Mouse (Mus musculus) neural tube, embryonic 13.5 days (tissue): Measurements from ENCODE around the gene Actl9. TPM values are rescaled to one million over a fixed set of nuclear protein-coding genes. Genes with fewer than 3 reads are reported as not detected.

Experiments used
- ATAC-seq: fragments of 200-750 bp; cut with Nextera tagmentation; 2 replicates; pipeline ENCODE4 v1.8.0; 2017; ENCODE audit warnings: low read depth, mild to moderate bottlenecking, moderate TSS enrichment, moderate library complexity
- H3K27ac ChIP-seq: fragments of 300-500 bp; sonication (generic); replicated peaks from 2 replicates; pipeline ENCODE4 v1.5.1; 2015; ENCODE audit warnings: moderate library complexity, mild to moderate bottlenecking, inconsistent platforms
- H3K27me3 ChIP-seq: fragments of 300-500 bp; sonication (generic); 2 replicates; pipeline ENCODE4 v1.6.1; 2015; ENCODE audit warnings: mild to moderate bottlenecking, inconsistent platforms
- H3K36me3 ChIP-seq: fragments of 300-500 bp; sonication (generic); 2 replicates; pipeline ENCODE4 v1.6.1; 2015; ENCODE audit warnings: mild to moderate bottlenecking, inconsistent platforms
- H3K4me1 ChIP-seq: fragments of 300-500 bp; sonication (generic); replicated peaks from 2 replicates; pipeline ENCODE4 v1.6.1; 2015; ENCODE audit warnings: inconsistent platforms
- H3K4me2 ChIP-seq: fragments of 300-500 bp; sonication (generic); 2 replicates; pipeline ENCODE4 v1.6.1; 2015; ENCODE audit warnings: inconsistent platforms, mild to moderate bottlenecking, moderate library complexity
- H3K4me3 ChIP-seq: fragments of 300-500 bp; sonication (generic); 2 replicates; pipeline ENCODE4 v1.5.1; 2015; ENCODE audit warnings: mild to moderate bottlenecking, inconsistent platforms
- H3K9ac ChIP-seq: fragments of 300-500 bp; sonication (generic); 2 replicates; pipeline ENCODE4 v1.6.1; 2015; ENCODE audit warnings: moderate library complexity, mild to moderate bottlenecking, inconsistent platforms
- H3K9me3 ChIP-seq: fragments of 300-500 bp; sonication (generic); 2 replicates; pipeline ENCODE4 v1.6.1; 2016; ENCODE audit warnings: inconsistent platforms
- WGBS: fragments of 180-500 bp; shearing (Covaris S2); methylation state at CpG from one replicate; pipeline ENCODE4 v1.1.7; 2015; 5-methylcytosine and 5-hydroxymethylcytosine counted together
- polyA plus RNA-seq: library from polyadenylated mRNA; unstranded; fragments of >200 nt; fragmentation: Nextera tagmentation; extraction: Ambion mirVana; gene quantifications from 2 replicates; pipeline ENCODE4 v1.2.1, GENCODE M21; 2015

Gene Actl9
- not detected in 2 replicates for polyA plus RNA-seq

DNA sequence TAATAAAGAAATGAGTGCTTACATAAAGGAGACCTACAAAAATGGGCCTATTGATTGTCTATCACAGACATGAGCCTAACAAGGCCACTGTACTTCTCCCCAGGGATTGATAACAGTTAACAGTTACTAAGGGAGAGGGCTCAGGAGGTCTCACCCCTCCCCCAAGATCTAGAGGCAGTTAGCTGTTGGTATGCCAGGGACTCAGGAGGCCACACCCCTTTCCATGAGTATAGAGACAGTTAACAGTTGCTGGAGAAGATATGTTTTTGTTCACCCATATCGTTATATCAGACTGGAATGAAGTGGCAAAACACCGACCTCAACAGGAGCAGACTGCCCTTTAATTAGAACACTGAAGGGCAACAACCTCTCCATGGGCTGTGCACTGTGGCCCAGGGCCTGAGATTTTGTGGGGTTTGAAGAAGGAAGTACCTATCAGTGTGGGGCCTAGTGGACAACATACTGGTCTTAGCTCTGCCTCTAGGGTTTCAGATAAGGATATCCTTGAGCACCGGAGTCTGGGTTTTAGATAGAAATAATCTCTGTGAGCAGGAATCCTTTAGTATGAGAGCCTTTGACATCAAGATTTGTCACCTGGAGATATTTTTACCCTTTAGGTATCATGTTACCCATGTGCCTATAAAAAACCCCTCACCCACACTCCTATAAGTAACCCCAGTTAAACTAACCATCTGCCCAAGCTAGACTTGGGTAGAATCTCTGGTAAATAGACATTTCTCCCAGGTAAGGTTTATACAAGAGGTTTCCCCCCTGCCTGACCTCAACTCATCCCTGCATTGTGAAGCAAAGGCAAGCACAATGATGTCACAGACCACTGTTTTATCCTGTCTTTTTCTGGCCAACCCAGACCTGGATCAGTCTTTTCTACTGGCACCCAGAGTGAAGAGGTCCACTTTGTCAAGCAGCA lies at the start of gene Actl9:
TSS of gene Actl9 (plus strand) at position 878 of the 928 bp plus-strand sequence.
- Histone ChIP-seq H3K27me3 (no peaks in the 10 kb centered on the region), H3K4me3 (no peak within 1 kb of the TSS), H3K9ac (no peak within 1 kb of the TSS), H3K27ac (no peak within 1 kb of the TSS), H3K36me3 (no peaks in the 10 kb centered on the region), H3K9me3 (no peaks in the 10 kb centered on the region), H3K4me1 (no peaks in the 10 kb centered on the region), H3K4me2 (no peak within 1 kb of the TSS)
- WGBS, result 93% methylated on average over 3 of the region's 3 CpGs
- no peak for ATAC-seq

DNA sequence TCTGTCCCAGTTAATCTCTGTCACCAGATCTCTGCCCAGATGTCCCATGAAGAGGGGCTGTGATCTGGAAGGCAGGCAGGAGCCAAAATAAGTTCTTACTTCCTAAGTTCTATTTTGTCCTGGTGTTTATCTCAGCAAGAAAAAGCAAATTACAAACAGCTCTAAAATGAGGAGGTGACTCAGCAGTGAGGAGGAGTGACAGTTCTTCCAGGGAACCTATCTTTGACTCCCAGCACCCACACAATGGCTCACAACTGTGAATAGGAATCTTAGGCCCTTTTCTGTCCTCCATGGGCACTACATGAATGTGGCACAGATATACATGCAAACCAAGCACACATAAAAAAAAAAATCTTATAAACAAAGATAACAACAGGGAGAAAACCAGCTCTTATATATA lies 47.0 kb upstream of the Actl9 start:
- Histone ChIP-seq H3K4me2 (no peak overlapping the region), H3K36me3 (peaks cover 50% of the 10 kb centered on the region)

GRCm38 (mm10) chr17:33392271-33392670 lies 40.4 kb upstream of the Actl9 start:
- peaks cover 13% of the 10 kb centered on the region for H3K4me1 ChIP-seq
- no peaks in the 10 kb centered on the region for H3K36me3 ChIP-seq
- no peak overlapping the region for H3K4me2 ChIP-seq
- no peak overlapping the region for H3K4me3 ChIP-seq
- no peaks in the 10 kb centered on the region for H3K27me3 ChIP-seq
- H3K27ac ChIP-seq, result no peak overlapping the region
- no peak overlapping the region for H3K9ac ChIP-seq
- H3K9me3 ChIP-seq, result no peaks in the 10 kb centered on the region
- WGBS, result 94% methylated on average over 5 of the region's 5 CpGs
- ATAC-seq, result no peak

More for the DNA sequence above, 47.0 kb upstream of the Actl9 start:
- no peaks in the 10 kb centered on the region for H3K27me3 ChIP-seq
- no peak overlapping the region for H3K9ac ChIP-seq
- H3K9me3 ChIP-seq, result no peaks in the 10 kb centered on the region
- H3K27ac ChIP-seq, result no peak overlapping the region
- H3K4me1 ChIP-seq, result no peaks in the 10 kb centered on the region
- ATAC-seq, result no peak
- no peak overlapping the region for H3K4me3 ChIP-seq

GRCm38 (mm10) chr17:33394182-33395034 lies 38.3 kb upstream of the Actl9 start, which contains the start of gene Zfp101:
TSS of gene Zfp101 (minus strand) at chr17:33394641.
- H3K36me3 ChIP-seq, result no peaks in the 10 kb centered on the region
- H3K27me3 ChIP-seq, result peaks cover 3% of the 10 kb centered on the region; the same call in 1 of the 2 replicates
- peak within 1 kb of the TSS; percentile 76 for H3K4me3 ChIP-seq
- ATAC-seq, result peak; percentile 99
- H3K27ac ChIP-seq, result peak within 1 kb of the TSS; percentile 81
- WGBS, result 1% methylated on average over 44 of the region's 44 CpGs
- H3K4me1 ChIP-seq, result peaks cover 13% of the 10 kb centered on the region
- H3K9me3 ChIP-seq, result no peaks in the 10 kb centered on the region
- H3K9ac ChIP-seq, result peak within 1 kb of the TSS; percentile 78
- H3K4me2 ChIP-seq, result peak within 1 kb of the TSS; percentile 58

DNA sequence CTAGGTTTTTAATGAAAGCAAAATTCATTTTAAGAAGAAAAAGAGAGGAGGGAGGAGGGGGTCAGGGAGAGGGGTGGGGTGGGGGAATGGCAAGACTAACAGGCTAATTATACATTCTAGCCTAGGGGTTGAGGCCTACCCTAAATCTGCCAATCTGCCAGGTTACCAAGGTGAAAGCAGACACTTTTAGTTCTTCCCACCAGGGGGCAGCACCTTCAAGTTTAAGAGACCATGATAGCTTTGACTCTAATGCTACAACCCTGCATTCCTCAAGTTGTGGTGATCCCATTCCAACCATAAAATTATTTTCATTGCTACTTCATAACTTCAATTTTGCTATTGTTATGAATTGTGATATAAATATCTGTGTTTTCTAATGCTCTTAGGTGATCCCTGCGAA lies 6.5 kb downstream of the Actl9 start:
- Histone ChIP-seq H3K4me1 (no peaks in the 10 kb centered on the region), H3K4me3 (no peak overlapping the region), H3K9ac (no peak overlapping the region), H3K27me3 (no peaks in the 10 kb centered on the region), H3K27ac (no peak overlapping the region), H3K9me3 (no peaks in the 10 kb centered on the region), H3K4me2 (no peak overlapping the region), H3K36me3 (no peaks in the 10 kb centered on the region)
- WGBS, result 80% methylated on average over 1 of the region's 1 CpGs
- no peak for ATAC-seq

- Histone ChIP-seq H3K4me1 (no peaks in the 10 kb centered on the region), H3K27ac (no peak overlapping the region), H3K27me3 (no peaks in the 10 kb centered on the region), H3K4me3 (no peak overlapping the region), H3K4me2 (no peak overlapping the region), H3K9ac (no peak overlapping the region), H3K36me3 (no peaks in the 10 kb centered on the region), H3K9me3 (no peaks in the 10 kb centered on the region)
- ATAC-seq, result no peak
- WGBS, result 79% methylated on average over 5 of the region's 5 CpGs
Observed at GRCm38 (mm10) chr17:33439922-33440321, 7.2 kb downstream of the Actl9 start.

DNA sequence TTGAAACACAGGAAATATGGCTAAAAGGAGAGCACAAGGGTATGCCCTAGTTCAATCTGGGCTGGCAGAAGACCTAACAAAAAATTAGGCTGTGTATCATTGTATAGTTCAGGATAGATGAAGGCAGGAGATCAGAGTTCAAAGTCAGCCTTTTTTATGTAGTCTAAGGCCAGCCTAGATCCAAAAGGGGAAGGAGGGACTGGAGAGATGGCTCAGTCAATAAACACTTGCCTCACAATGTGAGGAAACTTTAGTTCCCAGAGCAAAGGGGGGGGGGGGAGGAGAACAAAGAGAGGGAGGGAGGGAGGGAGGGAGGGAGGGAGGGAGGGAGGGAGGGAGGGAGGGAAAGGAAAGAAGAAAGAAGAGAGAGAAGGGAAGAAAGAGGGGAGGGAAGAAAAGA lies 8.5 kb downstream of the Actl9 start:
- Histone ChIP-seq H3K9ac (no peak overlapping the region), H3K4me1 (no peaks in the 10 kb centered on the region), H3K27ac (no peak overlapping the region), H3K9me3 (no peaks in the 10 kb centered on the region), H3K36me3 (no peaks in the 10 kb centered on the region), H3K27me3 (no peaks in the 10 kb centered on the region), H3K4me2 (no peak overlapping the region), H3K4me3 (no peak overlapping the region)
- ATAC-seq, result no peak

DNA sequence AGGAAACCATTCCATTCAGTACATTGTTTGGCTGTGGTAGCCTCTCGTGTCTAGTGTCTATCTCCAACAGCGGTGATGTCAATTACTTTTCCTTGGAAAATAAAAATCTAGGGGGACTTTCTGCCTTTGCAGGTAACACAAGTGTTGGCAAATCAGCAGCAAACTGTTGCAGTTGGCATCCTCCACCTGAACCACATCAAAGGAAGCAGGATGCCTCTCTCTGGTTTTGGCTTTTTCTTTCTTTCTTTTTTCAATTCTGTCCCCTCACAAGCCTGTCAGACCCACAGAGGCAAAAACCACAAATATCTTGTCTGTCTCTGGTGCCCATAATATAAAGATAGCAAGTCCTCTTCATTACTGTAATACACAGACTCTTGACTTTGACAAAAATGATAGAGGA lies 23.9 kb downstream of the Actl9 start:
- H3K9me3 ChIP-seq, result no peaks in the 10 kb centered on the region
- H3K9ac ChIP-seq, result no peak overlapping the region
- no peaks in the 10 kb centered on the region for H3K27me3 ChIP-seq
- H3K36me3 ChIP-seq, result no peaks in the 10 kb centered on the region
- ATAC-seq, result no peak
- no peak overlapping the region for H3K27ac ChIP-seq
- no peak overlapping the region for H3K4me2 ChIP-seq
- 88% methylated on average over 2 of the region's 2 CpGs for WGBS
- H3K4me3 ChIP-seq, result no peak overlapping the region
- no peaks in the 10 kb centered on the region for H3K4me1 ChIP-seq

DNA sequence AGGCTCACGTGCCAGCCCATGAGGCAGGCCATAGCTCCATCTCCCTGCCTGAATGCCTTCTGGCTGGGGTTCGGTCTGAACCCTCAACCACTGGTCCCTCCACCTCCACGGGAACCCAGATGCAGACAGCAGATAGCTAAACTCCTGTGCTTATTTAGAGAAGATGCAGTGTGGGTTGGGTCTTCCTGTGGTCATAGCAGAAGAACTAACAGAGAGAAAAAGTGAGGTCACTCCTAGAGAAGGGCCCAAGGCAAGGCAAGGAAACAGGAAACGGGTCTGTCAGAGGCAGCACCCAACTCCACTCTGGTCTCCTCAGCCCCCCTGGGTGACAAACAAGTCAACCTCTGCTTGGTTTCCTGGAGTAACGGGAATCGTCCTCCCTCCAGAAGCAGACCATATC lies 38.5 kb downstream of the Actl9 start:
- Histone ChIP-seq H3K4me2 (no peak overlapping the region), H3K27ac (no peak overlapping the region), H3K9ac (no peak overlapping the region), H3K27me3 (no peaks in the 10 kb centered on the region), H3K9me3 (no peaks in the 10 kb centered on the region), H3K36me3 (no peaks in the 10 kb centered on the region), H3K4me1 (no peaks in the 10 kb centered on the region), H3K4me3 (no peak overlapping the region)
- 76% methylated on average over 6 of the region's 6 CpGs for WGBS
- ATAC-seq, result no peak

Other genes with a start within 250 kb of the Actl9 start
- not detected in 2 replicates for gene Olfr239, start 241.6 kb upstream of the Actl9 start, polyA plus RNA-seq
- 0.06 TPM in 1 of 2 replicates, not detected in the other for gene Olfr1564, start 211.2 kb upstream of the Actl9 start, polyA plus RNA-seq
- gene Zfp955a, start 177.8 kb upstream of the Actl9 start, polyA plus RNA-seq, result 22.5 and 24.4 TPM in 2 replicates
- 0.03 and 0.07 TPM in 2 replicates for gene Olfr63, start 168.2 kb upstream of the Actl9 start, polyA plus RNA-seq
- gene Zfp955b, start 143.4 kb upstream of the Actl9 start, polyA plus RNA-seq, result 18.8 and 22.0 TPM in 2 replicates
- gene Zfp81, start 74.0 kb upstream of the Actl9 start, polyA plus RNA-seq, result 12.9 and 15.2 TPM in 2 replicates
- gene Zfp101, start 38.3 kb upstream of the Actl9 start, polyA plus RNA-seq, result 14.3 and 16.3 TPM in 2 replicates
- gene Adamts10, start 91.3 kb downstream of the Actl9 start, polyA plus RNA-seq, result 45.7 and 54.9 TPM in 2 replicates
- 3.4 and 3.7 TPM in 2 replicates for gene Myo1f, start 122.8 kb downstream of the Actl9 start, polyA plus RNA-seq
- gene Zfp414, start 196.2 kb downstream of the Actl9 start, polyA plus RNA-seq, result 52.2 and 59.8 TPM in 2 replicates
- gene Pram1, start 205.2 kb downstream of the Actl9 start, polyA plus RNA-seq, result 0.36 and 0.80 TPM in 2 replicates